Mouse (Mus musculus) heart, postnatal 14 days (tissue): ENCODE data around the gene Ptdss2. TPM values are rescaled to one million over a fixed set of nuclear protein-coding genes. Genes with fewer than 3 reads are reported as not detected.

ENCODE experiments used
- DNase-seq, 2 experiments: peaks; one replicate each; pipeline ENCODE4 v3.0.0; 2021 to 2022
- intact Hi-C: fragments of 180-260 bp; cut with DNase I; formaldehyde crosslinking; loops from one replicate; pipeline ENCODE4 v1.15.1; 2025
- long read RNA-seq, 2 experiments: library from polyadenylated mRNA; stranded (forward); transcript quantifications; one replicate each; pipeline ENCODE4 v2.0.0; 2021
- total RNA-seq, 2 experiments: library from RNA; stranded (reverse); gene quantifications; 2 replicates each; pipeline ENCODE4 v1.2.3; 2021

Ptdss2 gene
- total RNA-seq = 10 to 100 TPM; 35.9 to 38.7 TPM
- long read RNA-seq, experiment 1, transcript Ptdss2-201 (12 exons, 3,624 nt) = major isoform, 37 of 44 reads
- long read RNA-seq, experiment 1, partial matches to known transcripts = 2 of 44 reads
- long read RNA-seq, experiment 1, other reads (novel, unspliced or antisense) = 4 of 44 reads
- long read RNA-seq, experiment 2, transcript Ptdss2-201 (12 exons, 3,624 nt) = major isoform, 33 of 38 reads
- long read RNA-seq, experiment 2, partial matches to known transcripts = 1 of 38 reads
- long read RNA-seq, experiment 2, other reads (novel, unspliced or antisense) = 4 of 38 reads

DNA sequence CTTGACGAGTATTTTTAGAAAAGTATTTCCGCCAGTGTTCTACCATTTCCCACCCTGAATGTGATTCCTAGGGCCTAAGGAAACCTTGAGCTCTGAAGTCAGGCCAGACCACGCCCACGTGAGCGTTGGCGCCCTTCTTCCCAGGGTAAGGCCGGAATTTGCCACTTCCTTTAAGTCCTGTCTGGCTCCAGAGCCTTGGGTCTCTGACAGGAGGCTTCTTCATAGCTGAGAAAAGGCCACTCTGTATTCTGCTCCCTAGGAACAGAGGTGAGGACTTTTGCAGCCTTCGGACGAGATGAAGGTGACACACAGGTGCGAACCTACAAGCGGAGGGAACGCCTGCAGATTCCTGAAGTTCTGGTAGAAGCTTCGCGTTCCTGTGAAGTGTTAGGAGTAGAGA is at the start of gene Ptdss2:
Ptdss2 (plus strand) TSS at position 138 of the 400 bp plus-strand sequence.
- intact Hi-C loops = loop anchor here (5.0 kb wide), 1 partner anchor 50 kb away; the partner anchor contains the start of gene Rnh1
- peak in 1 of 2 experiments; percentile 38 for DNase-seq

- no peak for DNase-seq
- intact Hi-C loops = loop anchor here (5.0 kb wide), 3 partner anchors 104 to 226 kb away; partner anchors contain the start of genes Odf3 and Scgb1c1
Observed at GRCm38 (mm10) chr7:141073782-141074181, 48.4 kb upstream of the Ptdss2 start.

- intact Hi-C loops = no loop called here
- no peak for DNase-seq
Observed at GRCm38 (mm10) chr7:141077841-141078240, 44.3 kb upstream of the Ptdss2 start, which contains the start of gene Pkp3. Gene Pkp3 (plus strand): TSS chr7:141078218.

DNA sequence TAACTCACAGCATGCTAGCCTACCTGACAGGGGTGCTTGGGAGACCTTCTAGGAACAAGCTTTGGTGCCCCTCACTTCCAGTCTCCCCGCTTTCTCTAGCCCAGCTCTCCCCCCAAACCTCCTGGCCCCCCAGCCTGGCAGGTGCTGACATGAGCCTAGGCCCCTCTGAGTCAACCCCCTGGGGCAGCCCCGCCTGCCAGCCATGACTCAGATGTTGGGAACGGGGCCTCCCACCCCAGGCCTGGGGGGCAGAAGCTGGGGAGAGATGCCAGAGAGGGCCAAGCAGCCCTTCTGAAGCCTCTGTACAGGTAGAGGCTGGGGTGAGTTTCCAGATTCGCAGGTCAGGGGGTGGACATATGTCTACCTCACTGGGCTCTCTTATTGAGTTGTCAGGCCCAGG is 43.3 kb upstream of the Ptdss2 start:
- intact Hi-C loops = no loop called here

GRCm38 (mm10) chr7:141079481-141080449 is 42.4 kb upstream of the Ptdss2 start:
- intact Hi-C loops = no loop called here
- DNase-seq = no peak

More for the DNA sequence above, 43.3 kb upstream of the Ptdss2 start:
- DNase-seq = no peak

DNA sequence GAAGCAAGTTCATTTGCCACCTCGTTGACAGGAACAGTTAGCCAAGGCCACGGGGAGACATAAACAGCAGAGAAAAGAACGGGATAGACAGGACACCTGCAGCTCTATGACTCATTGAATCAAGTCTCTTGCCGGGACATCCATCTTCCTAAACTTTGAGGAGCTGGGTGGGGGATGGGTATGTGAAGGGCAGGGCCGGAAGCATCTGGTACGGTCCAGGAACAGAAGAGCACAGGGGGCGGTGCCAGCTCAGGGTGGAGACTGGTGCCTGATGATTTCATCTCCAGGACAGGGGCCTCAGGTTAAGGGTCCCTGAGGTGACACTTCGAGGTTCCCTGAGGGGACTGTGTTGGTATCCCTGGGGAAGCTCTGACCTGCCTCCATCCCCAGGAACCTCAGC is 34.3 kb upstream of the Ptdss2 start:
- intact Hi-C loops = no loop called here
- no peak for DNase-seq

GRCm38 (mm10) chr7:141088473-141088872 is 33.7 kb upstream of the Ptdss2 start:
- intact Hi-C loops = no loop called here
- no peak for DNase-seq

DNA sequence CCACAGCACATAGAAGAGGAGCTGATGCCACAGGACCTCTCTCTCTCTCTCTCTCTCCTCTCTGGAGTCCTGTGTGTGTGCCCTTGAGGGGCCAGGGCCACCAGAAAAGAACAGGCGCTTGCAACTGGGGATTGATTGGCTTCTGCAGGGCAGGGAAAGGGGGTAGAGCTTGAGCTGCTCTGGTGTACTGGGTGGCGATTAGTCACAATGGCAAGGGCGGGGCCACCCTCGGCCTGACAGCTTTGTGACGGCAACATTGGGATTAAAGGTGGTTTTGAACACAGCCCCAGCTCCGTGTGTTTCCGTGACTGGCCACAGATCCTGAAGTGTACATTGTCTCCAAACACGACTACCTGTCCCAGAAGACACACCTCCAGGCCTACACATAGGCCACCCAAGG is 32.0 kb upstream of the Ptdss2 start:
- DNase-seq = no peak
- intact Hi-C loops = loop anchor here (10.0 kb wide), 1 partner anchor 275 kb away; no protein-coding TSS in a partner anchor

- peak; percentile 81 to 84 for DNase-seq
- intact Hi-C loops = loop anchor here (1.0 to 10.0 kb wide), 3 partner anchors 39 to 273 kb away; no protein-coding TSS in a partner anchor
Observed at GRCm38 (mm10) chr7:141092051-141092735, 30.0 kb upstream of the Ptdss2 start.

- DNase-seq = no peak
- intact Hi-C loops = loop anchor here (2.0 to 10.0 kb wide), 2 partner anchors 37 to 271 kb away; no protein-coding TSS in a partner anchor
Observed at GRCm38 (mm10) chr7:141093950-141094349, 28.2 kb upstream of the Ptdss2 start.

DNA sequence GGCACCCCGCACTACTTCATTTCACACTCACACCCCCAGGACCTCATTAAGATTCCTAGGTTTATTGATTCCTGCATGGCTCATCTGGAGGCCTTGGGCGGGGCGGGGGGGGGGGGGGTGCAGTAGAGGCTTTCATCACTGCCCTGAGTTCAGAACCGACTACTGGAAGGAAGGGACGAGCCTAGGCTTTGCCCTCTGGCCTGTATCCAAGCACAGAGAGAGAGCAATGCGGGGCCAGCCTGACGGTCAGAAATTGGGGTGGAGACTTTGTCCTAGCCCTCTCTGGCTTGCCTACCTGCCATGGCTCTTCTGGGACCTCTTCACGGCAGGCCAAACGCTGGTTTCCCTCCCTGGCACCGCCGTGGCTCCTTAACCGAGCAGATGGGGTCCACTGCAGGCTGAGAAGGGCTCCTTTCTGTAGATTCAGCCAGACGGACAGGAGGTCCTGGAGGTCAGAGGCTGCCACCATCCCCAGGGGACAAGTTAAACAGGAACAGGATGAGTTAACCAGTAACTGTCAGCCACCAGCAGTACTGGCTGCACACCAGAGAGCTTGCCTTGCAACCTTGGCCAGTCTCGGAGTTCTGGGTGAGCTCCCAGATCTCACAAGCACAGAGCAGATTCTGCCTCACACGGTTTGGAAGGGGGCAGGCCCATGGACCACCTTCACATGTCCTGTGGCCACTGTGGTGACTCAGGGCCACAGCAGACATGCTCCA is 27.5 kb upstream of the Ptdss2 start:
- intact Hi-C loops = loop anchor here (10.0 kb wide), 1 partner anchor 270 kb away; no protein-coding TSS in a partner anchor
- no peak for DNase-seq

GRCm38 (mm10) chr7:141096021-141096420 is 26.2 kb upstream of the Ptdss2 start:
- intact Hi-C loops = loop anchor here (10.0 kb wide), 1 partner anchor 269 kb away; no protein-coding TSS in a partner anchor

GRCm38 (mm10) chr7:141096649-141097056 is 25.5 kb upstream of the Ptdss2 start:
- DNase-seq = peak; percentile 71
- intact Hi-C loops = loop anchor here (1.0 to 10.0 kb wide), 2 partner anchors 25 to 268 kb away; no protein-coding TSS in a partner anchor

More at GRCm38 (mm10) chr7:141096021-141096420, 26.2 kb upstream of the Ptdss2 start:
- no peak for DNase-seq

DNA sequence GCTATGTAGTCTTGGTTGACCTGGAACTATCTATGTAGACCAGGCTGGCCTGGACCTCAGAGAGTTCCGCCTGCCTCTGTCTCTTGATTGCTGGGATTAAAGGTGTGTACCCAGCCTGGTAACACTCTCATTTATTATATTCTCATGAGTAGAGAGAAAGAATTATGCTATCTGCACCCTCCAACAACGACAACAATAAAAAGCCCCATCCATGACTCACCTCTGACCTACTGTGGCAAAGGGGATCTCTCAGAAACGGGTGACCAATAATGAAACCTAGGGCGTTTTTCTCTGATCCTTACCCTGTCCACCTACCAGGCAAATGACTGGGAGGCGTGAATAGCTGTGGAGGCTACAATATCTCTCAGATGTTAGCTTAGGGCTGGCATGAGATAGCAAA is 25.0 kb upstream of the Ptdss2 start:
- DNase-seq = no peak
- intact Hi-C loops = loop anchor here (1.0 to 10.0 kb wide), 2 partner anchors 24 to 268 kb away; no protein-coding TSS in a partner anchor

DNA sequence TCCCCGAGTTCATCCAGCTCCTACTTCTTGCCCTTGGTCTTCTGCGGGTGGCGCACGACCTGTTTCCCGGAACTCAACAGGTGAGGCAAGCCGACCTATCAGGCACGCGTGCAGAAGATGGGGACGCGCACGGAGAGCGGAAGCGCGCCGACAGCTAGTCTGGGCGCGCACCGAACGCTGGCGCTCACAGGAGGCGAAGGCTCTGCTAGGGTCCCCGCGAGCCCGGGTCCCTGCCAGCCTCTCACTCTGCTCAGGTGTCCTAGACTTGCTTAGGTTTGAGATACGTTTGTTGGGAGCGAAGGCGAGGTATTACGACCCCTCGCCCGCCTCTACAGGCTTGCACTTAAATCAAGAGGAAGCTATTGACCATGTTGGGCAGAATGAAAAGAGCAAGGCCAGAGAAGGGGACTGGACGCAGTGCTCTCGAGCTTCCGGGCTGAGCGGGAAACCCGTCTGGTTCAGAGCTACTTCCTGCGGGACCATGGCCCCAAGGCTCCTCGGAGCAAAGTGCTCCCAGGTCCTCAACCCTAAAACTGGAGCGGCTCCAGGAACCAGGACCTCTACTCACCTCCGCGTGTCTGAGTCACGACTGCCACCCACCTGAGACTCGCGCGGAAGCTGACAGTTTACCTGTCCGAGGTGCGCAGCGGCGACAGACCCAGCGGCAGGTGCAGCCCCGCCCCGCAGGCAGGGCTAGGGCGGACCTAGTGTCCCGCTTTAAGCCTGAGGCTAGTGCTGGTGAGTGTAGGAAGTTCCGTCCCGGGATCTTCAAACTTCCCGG is 22.1 kb upstream of the Ptdss2 start, which contains the start of gene Sigirr:
Sigirr (minus strand) TSS at position 662 of the 781 bp plus-strand sequence.
- no peak for DNase-seq
- intact Hi-C loops = loop anchor here (2.0 to 10.0 kb wide), 2 partner anchors 17 to 265 kb away; partner anchors contain the start of gene Ano9

- DNase-seq = no peak
- intact Hi-C loops = no loop called here
Observed at GRCm38 (mm10) chr7:141103161-141103560, 19.0 kb upstream of the Ptdss2 start.

- no peak for DNase-seq
- intact Hi-C loops = loop anchor here (2.0 kb wide), 1 partner anchor 15 kb away; the partner anchor contains the start of gene Sigirr
Observed at GRCm38 (mm10) chr7:141115874-141116273, 6.3 kb upstream of the Ptdss2 start.

DNA sequence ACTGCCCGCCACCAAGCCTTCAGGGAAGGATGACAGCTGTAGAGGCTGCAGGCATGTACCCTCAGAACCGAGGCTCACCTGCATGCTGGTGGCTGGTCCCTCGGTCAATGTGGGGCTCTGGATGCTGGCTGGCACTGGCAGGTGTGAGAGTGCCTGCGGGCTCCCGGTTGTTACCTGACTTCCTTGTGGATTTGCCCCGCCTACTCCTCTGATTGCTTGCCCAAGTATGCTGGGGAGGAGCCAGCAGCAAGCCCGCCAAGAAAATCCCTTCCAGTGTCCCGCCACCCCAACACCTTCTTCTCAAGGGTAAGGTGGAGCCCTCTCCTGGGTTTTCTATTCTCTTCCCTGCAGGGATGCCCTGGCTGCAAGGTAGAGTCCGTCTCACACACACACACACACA is 4.5 kb upstream of the Ptdss2 start, which contains the start of gene Ano9:
Ano9 (minus strand) TSS at position 171 of the 400 bp plus-strand sequence.
- intact Hi-C loops = loop anchor here (2.0 kb wide), 1 partner anchor 17 kb away; the partner anchor contains the start of gene Sigirr
- no peak for DNase-seq
